Mouse (Mus musculus) central nervous system, embryonic 14 days (tissue): ENCODE results near the gene Ier2. TPM values are rescaled to one million over a fixed set of nuclear protein-coding genes. Genes with fewer than 3 reads are reported as not detected.

Source experiments
- polyA plus RNA-seq: library from polyadenylated mRNA; depleted of rRNA; stranded (reverse); fragments of >200 nt; gene quantifications from 2 replicates; pipeline ENCODE4 v1.2.3, GENCODE M21; 2012; rRNA removed

Ier2 gene
- polyA plus RNA-seq: 11.9 and 13.2 TPM in 2 replicates

GRCm38 (mm10) chr8:84662581-84663065 lies at the start of gene Ier2:
TSS of gene Ier2 (minus strand) at chr8:84662852.

GRCm38 (mm10) chr8:84700941-84701911 lies 38.6 kb upstream of the Ier2 start, which contains the start of gene Lyl1:
TSS of gene Lyl1 (plus strand) at chr8:84701457.

GRCm38 (mm10) chr8:84687705-84688100 lies 25.1 kb upstream of the Ier2 start, which contains the start of gene Nacc1:
TSS of gene Nacc1 (minus strand) at chr8:84687862.

GRCm38 (mm10) chr8:84686191-84687002 lies 23.7 kb upstream of the Ier2 start, which contains the start of gene Trmt1:
TSS of gene Trmt1 (plus strand) at chr8:84686307.

Other genes with a start within 250 kb of the Ier2 start
- gene Trmt1, start 23.5 kb upstream of the Ier2 start, polyA plus RNA-seq: 125 and 128 TPM in 2 replicates
- gene Nacc1, start 25.0 kb upstream of the Ier2 start, polyA plus RNA-seq: 69.1 and 73.5 TPM in 2 replicates
- 4.1 and 5.3 TPM in 2 replicates for gene Lyl1, start 38.6 kb upstream of the Ier2 start, polyA plus RNA-seq
- 1.8 TPM in 2 replicates for gene G430095P16Rik, start 60.2 kb upstream of the Ier2 start, polyA plus RNA-seq
- 53.5 and 59.2 TPM in 2 replicates for gene Nfix, start 137.5 kb upstream of the Ier2 start, polyA plus RNA-seq
- gene Dand5, start 160.0 kb upstream of the Ier2 start, polyA plus RNA-seq: 8.7 and 9.3 TPM in 2 replicates
- gene Gadd45gip1, start 168.7 kb upstream of the Ier2 start, polyA plus RNA-seq: 37.6 and 41.9 TPM in 2 replicates
- gene Rad23a, start 177.8 kb upstream of the Ier2 start, polyA plus RNA-seq: 66.8 and 71.5 TPM in 2 replicates
- 455 and 581 TPM in 2 replicates for gene Calr, start 184.1 kb upstream of the Ier2 start, polyA plus RNA-seq
- 123 and 124 TPM in 2 replicates for gene Farsa, start 194.1 kb upstream of the Ier2 start, polyA plus RNA-seq
- 26.9 and 31.5 TPM in 2 replicates for gene Syce2, start 209.3 kb upstream of the Ier2 start, polyA plus RNA-seq
- gene Gcdh, start 231.1 kb upstream of the Ier2 start, polyA plus RNA-seq: 57.8 and 58.3 TPM in 2 replicates
- gene Klf1, start 239.1 kb upstream of the Ier2 start, polyA plus RNA-seq: 0.66 and 0.96 TPM in 2 replicates
- gene Dnase2a, start 245.7 kb upstream of the Ier2 start, polyA plus RNA-seq: 6.6 and 7.6 TPM in 2 replicates